ENCODE assay signal across 24 mouse cellular contexts in the genomic region with DNA sequence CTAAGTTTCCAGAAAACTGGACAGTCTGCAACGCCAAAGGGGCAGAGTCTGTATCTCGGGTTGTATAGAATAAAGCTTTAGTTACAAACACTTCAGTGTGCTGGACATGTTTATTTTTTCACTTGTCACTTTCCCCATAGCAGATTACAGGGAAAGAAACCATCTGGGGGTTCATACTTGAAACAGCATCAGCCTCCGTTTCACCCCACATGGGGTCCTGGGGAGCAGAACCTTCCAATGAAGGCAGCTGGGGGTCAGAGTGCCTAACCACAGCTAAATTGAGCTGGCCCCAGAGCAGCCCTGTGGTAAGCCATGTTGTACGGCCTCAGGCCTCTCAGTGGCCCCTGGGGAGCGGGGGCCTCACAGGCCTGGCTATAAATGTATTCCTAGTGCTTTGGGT. TPM values are rescaled to one million over a fixed set of nuclear protein-coding genes. Genes with fewer than 3 reads are reported as not detected.
A peak's percentile ranks its signal among the peaks of the same experiment; 100 is the strongest.
DNase-seq lines count a peak whose midpoint lies in the region; ATAC-seq and TF ChIP-seq lines count a peak whose summit lies in the region.
"Had no signal": no experiment of that assay in that cellular context is flagged by ENCODE, and none has a peak within 500 bp of the region (broad histone marks: within the 10 kb centered on the region; RNA-seq: fewer than 3 reads in every experiment).

No protein-coding gene starts in this region.

- 80% methylated on average over 5 of the region's 5 CpGs for WGBS in kidney, adult 2 months
- WGBS in kidney, embryonic 14.5 days, result 68% methylated on average over 5 of the region's 5 CpGs
- WGBS in stomach, embryonic 16.5 days, result 56% methylated on average over 5 of the region's 5 CpGs
- WGBS in midbrain, embryonic 16.5 days, result 90% methylated on average over 5 of the region's 5 CpGs

- no peaks in the 10 kb centered on the region for H3K9me3 ChIP-seq in kidney, embryonic 14.5 days (ENCODE audit: control insufficient read depth, low read length)
- H3K9me3 ChIP-seq in stomach, embryonic 16.5 days (replicated peaks; ENCODE audit: control insufficient read depth, low read length), result no peaks in the 10 kb centered on the region
- H3K9me3 ChIP-seq in midbrain, embryonic 16.5 days (replicated peaks; ENCODE audit: control insufficient read depth, low read length, poor library complexity, severe bottlenecking), result no peaks in the 10 kb centered on the region
- H3K9me3 ChIP-seq: embryonic facial prominence, embryonic 15.5 days; forebrain, embryonic 15.5 days; heart, embryonic 10.5 days; limb, embryonic 13.5 days; liver, embryonic 13.5 days; neural tube, embryonic 15.5 days had no signal

- no peak overlapping the region for H3K9ac ChIP-seq in kidney, embryonic 14.5 days (ENCODE audit: low read depth, low read length)
- no peak overlapping the region for H3K9ac ChIP-seq in stomach, embryonic 16.5 days (ENCODE audit: low read length)
- H3K9ac ChIP-seq in midbrain, embryonic 16.5 days (ENCODE audit: low read depth, low read length), result no peak overlapping the region
- H3K9ac ChIP-seq: embryonic facial prominence, embryonic 15.5 days; forebrain, embryonic 15.5 days; hindbrain, embryonic 14.5 days; limb, embryonic 13.5 days; liver, embryonic 13.5 days; neural tube, embryonic 15.5 days had no signal

- no peak for TF ChIP-seq CTCF in kidney, adult 2 months (conservative IDR thresholded peaks at IDR 0.05; ENCODE audit: insufficient read depth, insufficient read length, low read depth, low read length)
- TF ChIP-seq CTCF in layer of hippocampus, adult 2 months (conservative IDR thresholded peaks at IDR 0.05), result no peak

- no peak overlapping the region for H3K4me3 ChIP-seq in kidney, adult 2 months (ENCODE audit: insufficient read depth, low read depth, low read length)
- no peak overlapping the region for H3K4me3 ChIP-seq in kidney, embryonic 14.5 days (ENCODE audit: low read length)
- no peak overlapping the region for H3K4me3 ChIP-seq in layer of hippocampus, adult 2 months
- H3K4me3 ChIP-seq in stomach, embryonic 16.5 days (replicated peaks; ENCODE audit: low read length), result no peak overlapping the region
- H3K4me3 ChIP-seq in midbrain, embryonic 16.5 days (ENCODE audit: low read depth, low read length), result no peak overlapping the region
- H3K4me3 ChIP-seq: embryonic facial prominence, embryonic 15.5 days; forebrain, embryonic 15.5 days; heart, embryonic 10.5 days; limb, embryonic 13.5 days; liver, embryonic 13.5 days; neural tube, embryonic 15.5 days had no signal

- no peak overlapping the region for H3K27ac ChIP-seq in kidney, adult 2 months (ENCODE audit: insufficient read depth, low read depth, low read length)
- H3K27ac ChIP-seq in kidney, embryonic 14.5 days (ENCODE audit: low read depth, low read length), result no peak overlapping the region
- peak overlapping the region; percentile 36; the same call in 1 of the 2 replicates for H3K27ac ChIP-seq in layer of hippocampus, adult 2 months
- peak overlapping the region; percentile 35 for H3K27ac ChIP-seq in stomach, embryonic 16.5 days (ENCODE audit: low read length)
- no peak overlapping the region for H3K27ac ChIP-seq in midbrain, embryonic 16.5 days (ENCODE audit: low read length)
- H3K27ac ChIP-seq: embryonic facial prominence, embryonic 15.5 days; forebrain, embryonic 15.5 days; heart, embryonic 10.5 days; hindbrain, embryonic 14.5 days; limb, embryonic 13.5 days; liver, embryonic 13.5 days; neural tube, embryonic 15.5 days had no signal

- no peak overlapping the region for H3K4me2 ChIP-seq in kidney, embryonic 14.5 days (replicated peaks; ENCODE audit: low read depth, low read length)
- no peak overlapping the region for H3K4me2 ChIP-seq in stomach, embryonic 16.5 days (ENCODE audit: low read depth, low read length)
- H3K4me2 ChIP-seq in midbrain, embryonic 16.5 days (ENCODE audit: low read length), result no peak overlapping the region
- H3K4me2 ChIP-seq: embryonic facial prominence, embryonic 15.5 days; forebrain, embryonic 15.5 days; hindbrain, embryonic 14.5 days; limb, embryonic 13.5 days; liver, embryonic 13.5 days; midbrain, embryonic 11.5 days; neural tube, embryonic 15.5 days had no signal

- no peaks in the 10 kb centered on the region; the same call in none of the 2 replicates for H3K36me3 ChIP-seq in kidney, adult 2 months (ENCODE audit: control insufficient read depth, insufficient read depth, low read length)
- peaks cover 87% of the 10 kb centered on the region for H3K36me3 ChIP-seq in kidney, embryonic 14.5 days (ENCODE audit: control insufficient read depth, insufficient read depth, low read length)
- peaks cover 31% of the 10 kb centered on the region; the same call in 1 of the 2 replicates for H3K36me3 ChIP-seq in stomach, embryonic 16.5 days (ENCODE audit: control insufficient read depth, insufficient read depth, low read length)
- H3K36me3 ChIP-seq in midbrain, embryonic 16.5 days (ENCODE audit: control insufficient read depth, insufficient read depth, low read length), result peaks cover 58% of the 10 kb centered on the region

- ATAC-seq in kidney, embryonic 14.5 days (ENCODE audit: low FRiP score, low TSS enrichment), result no peak
- ATAC-seq in stomach, embryonic 16.5 days (ENCODE audit: insufficient read depth, low FRiP score), result no peak
- no peak for ATAC-seq in midbrain, embryonic 16.5 days
- ATAC-seq: forebrain, embryonic 15.5 days; inflammation-experienced regulatory T-cells, adult 6 months had no signal

- DNase-seq in kidney, adult 2 months, result peak; percentile 10
- DNase-seq in layer of hippocampus, adult 2 months (ENCODE audit: low spot score in 2 of 2), result no peak
- no peak for DNase-seq in layer of hippocampus, postnatal 36 days
- DNase-seq in lung, postnatal 10 days, result peak; percentile 45
- no peak for DNase-seq in lung, postnatal 25 days (ENCODE audit: low spot score)
- DNase-seq: adrenal gland, postnatal 14 days; cerebellum, adult 2 months; cerebellum, postnatal 36 days; gastrocnemius, postnatal 10 days; heart, postnatal 4 days; liver, embryonic 13.5 days; right cerebral cortex, adult 18-20 months; right cerebral cortex, postnatal 4 days had no signal

- H3K4me1 ChIP-seq in kidney, adult 2 months (ENCODE audit: control insufficient read depth, insufficient read depth, low read length), result no peaks in the 10 kb centered on the region
- no peaks in the 10 kb centered on the region for H3K4me1 ChIP-seq in kidney, embryonic 14.5 days (ENCODE audit: control insufficient read depth, insufficient read depth, low read length)
- peaks cover 10% of the 10 kb centered on the region for H3K4me1 ChIP-seq in stomach, embryonic 16.5 days (ENCODE audit: control insufficient read depth, insufficient read depth, low read length)
- H3K4me1 ChIP-seq in midbrain, embryonic 16.5 days (ENCODE audit: control insufficient read depth, insufficient read depth, low read length), result no peaks in the 10 kb centered on the region
- H3K4me1 ChIP-seq: embryonic facial prominence, embryonic 15.5 days; forebrain, embryonic 15.5 days; heart, embryonic 10.5 days; limb, embryonic 13.5 days; neural tube, embryonic 15.5 days had no signal

- no peak for TF ChIP-seq POLR2A in kidney, adult 2 months (IDR thresholded peaks at IDR 0.05; ENCODE audit: low read depth, low read length)

- no peaks in the 10 kb centered on the region for H3K27me3 ChIP-seq in kidney, adult 2 months (replicated peaks; ENCODE audit: control insufficient read depth, insufficient read depth, low read length)
- H3K27me3 ChIP-seq in kidney, embryonic 14.5 days (ENCODE audit: control insufficient read depth, insufficient read depth, low read length), result no peaks in the 10 kb centered on the region
- H3K27me3 ChIP-seq in stomach, embryonic 16.5 days (ENCODE audit: control insufficient read depth, insufficient read depth, low read length), result no peaks in the 10 kb centered on the region
- H3K27me3 ChIP-seq in midbrain, embryonic 16.5 days (ENCODE audit: control insufficient read depth, insufficient read depth, low read depth, low read length), result no peaks in the 10 kb centered on the region
- H3K27me3 ChIP-seq: embryonic facial prominence, embryonic 15.5 days; forebrain, embryonic 15.5 days; limb, embryonic 13.5 days; liver, embryonic 13.5 days; neural tube, embryonic 15.5 days had no signal

RNA-seq across cellular contexts. Expression of a gene that starts 10.9 kb away (rescaled TPM):
- polyA plus RNA-seq in kidney, adult 2 months (2012; rRNA removed), result 17.8 and 20.7 TPM in 2 replicates
- 17.8 and 22.1 TPM in 2 replicates for polyA plus RNA-seq in kidney, embryonic 14.5 days (2014; fragmentation: Nextera tagmentation; extraction: Ambion mirVana)
- total RNA-seq in layer of hippocampus, adult 2 months (2021), result 10 to 100 TPM; 33.1 to 40.8 TPM
- 10 to 100 TPM; 33.4 to 35.2 TPM for total RNA-seq in layer of hippocampus, postnatal 36 days (2021)
- 31.6 and 39.0 TPM in 2 replicates for polyA plus RNA-seq in stomach, embryonic 16.5 days (2015; fragmentation: Nextera tagmentation; extraction: Ambion mirVana)
- polyA plus RNA-seq in midbrain, embryonic 16.5 days (2015; fragmentation: Nextera tagmentation; extraction: Ambion mirVana), result 27.3 and 29.2 TPM in 2 replicates

RNA-seq across cellular contexts. Expression of a gene that starts 10.9 kb away (rescaled TPM):
- polyA plus RNA-seq in kidney, adult 2 months (2012; rRNA removed), result 0.06 and 0.07 TPM in 2 replicates
- polyA plus RNA-seq in kidney, embryonic 14.5 days (2014; fragmentation: Nextera tagmentation; extraction: Ambion mirVana), result 0.06 and 0.19 TPM in 2 replicates
- under 1 TPM; 0.49 to 0.92 TPM for total RNA-seq in layer of hippocampus, adult 2 months (2021)
- total RNA-seq in layer of hippocampus, postnatal 36 days (2021), result under 1 TPM; 0.80 to 0.86 TPM
- polyA plus RNA-seq in stomach, embryonic 16.5 days (2015; fragmentation: Nextera tagmentation; extraction: Ambion mirVana), result 0.04 and 0.15 TPM in 2 replicates
- 1.0 and 1.3 TPM in 2 replicates for polyA plus RNA-seq in midbrain, embryonic 16.5 days (2015; fragmentation: Nextera tagmentation; extraction: Ambion mirVana)
- polyA plus RNA-seq: inflammation-experienced regulatory T-cells, adult 6 months had no signal

RNA-seq across cellular contexts. Expression of a gene that starts 31.8 kb away (rescaled TPM):
- polyA plus RNA-seq in kidney, adult 2 months (2012; rRNA removed), result 27.3 and 32.2 TPM in 2 replicates
- polyA plus RNA-seq in kidney, embryonic 14.5 days (2014; fragmentation: Nextera tagmentation; extraction: Ambion mirVana), result 41.8 and 58.4 TPM in 2 replicates
- 10 to 100 TPM; 76.5 to 84.9 TPM for total RNA-seq in layer of hippocampus, adult 2 months (2021)
- 10 to 100 TPM; 69.2 to 79.7 TPM for total RNA-seq in layer of hippocampus, postnatal 36 days (2021)
- 43.8 and 45.5 TPM in 2 replicates for polyA plus RNA-seq in stomach, embryonic 16.5 days (2015; fragmentation: Nextera tagmentation; extraction: Ambion mirVana)
- polyA plus RNA-seq in midbrain, embryonic 16.5 days (2015; fragmentation: Nextera tagmentation; extraction: Ambion mirVana), result 68.2 and 73.7 TPM in 2 replicates

RNA-seq across cellular contexts. Expression of a gene that starts 58.0 kb away (rescaled TPM):
- polyA plus RNA-seq in kidney, adult 2 months (2012; rRNA removed), result 14.8 and 24.2 TPM in 2 replicates
- polyA plus RNA-seq in kidney, embryonic 14.5 days (2014; fragmentation: Nextera tagmentation; extraction: Ambion mirVana), result 1.9 and 3.9 TPM in 2 replicates
- total RNA-seq in layer of hippocampus, adult 2 months (2021), result 10 to 100 TPM; 13.7 TPM
- 10 to 100 TPM; 12.8 to 15.5 TPM for total RNA-seq in layer of hippocampus, postnatal 36 days (2021)
- 5.9 and 7.8 TPM in 2 replicates for polyA plus RNA-seq in stomach, embryonic 16.5 days (2015; fragmentation: Nextera tagmentation; extraction: Ambion mirVana)
- 0.75 and 1.0 TPM in 2 replicates for polyA plus RNA-seq in midbrain, embryonic 16.5 days (2015; fragmentation: Nextera tagmentation; extraction: Ambion mirVana)

Comparison
In these comparisons a context has a peak if more than half of its experiments do, and no peak if none do; other contexts are left out.
1. DNase-seq: peak in kidney, adult 2 months (single experiment) and lung, postnatal 10 days (single experiment); none in layer of hippocampus, adult 2 months (0 of 2), layer of hippocampus, postnatal 36 days (0 of 2) and lung, postnatal 25 days (single experiment).
2. H3K27ac ChIP-seq: peak in layer of hippocampus, adult 2 months (single experiment) and stomach, embryonic 16.5 days (single experiment); none in kidney, adult 2 months (single experiment), kidney, embryonic 14.5 days (single experiment) and midbrain, embryonic 16.5 days (single experiment).